Mouse (Mus musculus) liver, adult 2 months (tissue): ENCODE measurements around the gene Il5. TPM values are rescaled to one million over a fixed set of nuclear protein-coding genes. Genes with fewer than 3 reads are reported as not detected.
"Not testable (repeated sequence)": the region's sequence is repeated elsewhere in the genome, so short reads cannot be mapped to it uniquely, and the experiment has no call there.

Experiments used
- DNase-seq: peaks from one replicate; pipeline ENCODE4 v3.0.0-alpha.2; 2011; ENCODE audit warnings: low read depth, low spot score; ENCODE audit errors: extremely low read depth
- H3K27ac ChIP-seq: fragments of 200-500 bp; replicated peaks from 2 replicates; pipeline ENCODE4 v1.5.1; 2012; ENCODE audit warnings: low read depth, mild to moderate bottlenecking, control low read depth, inconsistent platforms, low read length; ENCODE audit not compliant: insufficient read depth
- H3K27me3 ChIP-seq: fragments of 200-500 bp; 2 replicates; pipeline ENCODE4 v1.6.1; 2012; ENCODE audit warnings: mild to moderate bottlenecking, moderate library complexity, low read length, inconsistent platforms; ENCODE audit not compliant: control insufficient read depth, insufficient read depth
- H3K36me3 ChIP-seq: fragments of 200-500 bp; 2 replicates; pipeline ENCODE4 v1.6.1; 2012; ENCODE audit warnings: low read length, inconsistent platforms; ENCODE audit not compliant: control insufficient read depth, insufficient read depth
- H3K4me1 ChIP-seq: fragments of 200-500 bp; 2 replicates; pipeline ENCODE4 v1.6.1; 2011; ENCODE audit warnings: low read length; ENCODE audit not compliant: control insufficient read depth, insufficient read depth
- H3K4me3 ChIP-seq: fragments of 200-500 bp; 2 replicates; pipeline ENCODE4 v1.5.1; 2011; ENCODE audit warnings: low read depth, mild to moderate bottlenecking, control low read depth, low read length, moderate library complexity; ENCODE audit not compliant: insufficient read depth
- H3K79me2 ChIP-seq: fragments of 200-500 bp; 2 replicates; pipeline ENCODE4 v1.6.1; 2012; ENCODE audit warnings: inconsistent platforms, mild to moderate bottlenecking, low read length, moderate library complexity; ENCODE audit not compliant: control insufficient read depth, insufficient read depth
- H3K9ac ChIP-seq: fragments of 200-500 bp; 2 replicates; pipeline ENCODE4 v1.6.1; 2012; ENCODE audit warnings: low read depth, mild to moderate bottlenecking, control low read depth, inconsistent platforms, low read length
- CTCF ChIP-seq: fragments of 200-500 bp; IDR thresholded peaks from 2 replicates; pipeline ENCODE4 v1.5.1; 2011; ENCODE audit warnings: low read depth, low read length, control low read depth
- POLR2A ChIP-seq: fragments of 200-500 bp; IDR thresholded peaks from 2 replicates; pipeline ENCODE4 v1.6.1; 2011; ENCODE audit warnings: low read length, control low read depth; ENCODE audit not compliant: insufficient read depth; ENCODE audit errors: extremely low read depth
- WGBS: fragments of 180-500 bp; shearing (Covaris S2); methylation state at CpG from one replicate; pipeline ENCODE4 v1.1.7; 2018; 5-methylcytosine and 5-hydroxymethylcytosine counted together
- polyA plus RNA-seq: library from polyadenylated mRNA; depleted of rRNA; stranded (reverse); fragments of >200 nt; gene quantifications from 2 replicates; pipeline ENCODE4 v1.2.3, GENCODE M21; 2012
- total RNA-seq: library from RNA; depleted of rRNA; stranded (reverse); fragments of >200 nt; gene quantifications from 2 replicates; pipeline ENCODE4 v1.2.3, GENCODE M21; 2014

The Il5 gene
- total and polyA plus RNA-seq, 2 experiments, result 0.09 TPM; not detected in 1

GRCm38 (mm10) chr11:53758033-53758432, 37.4 kb downstream of the Il5 start:
- H3K36me3 ChIP-seq, H3K4me3 ChIP-seq, H3K27me3 ChIP-seq, H3K79me2 ChIP-seq, H3K9ac ChIP-seq: not testable (repeated sequence)
- H3K4me1 ChIP-seq, result peaks cover 15% of the 10 kb centered on the region
- peak; percentile 73 for TF ChIP-seq CTCF
- H3K27ac ChIP-seq, result peak overlapping the region; percentile 0; the same call in 1 of the 2 replicates
- DNase-seq, result peak; percentile 58
- 24% methylated on average over 9 of the region's 9 CpGs for WGBS

- TF ChIP-seq CTCF (peak; percentile 55), POLR2A (no peak)
- Histone ChIP-seq H3K27ac (no peak overlapping the region), H3K4me3 (no peak overlapping the region), H3K36me3 (no peaks in the 10 kb centered on the region), H3K79me2 (no peaks in the 10 kb centered on the region), H3K27me3 (no peaks in the 10 kb centered on the region), H3K4me1 (peaks cover 15% of the 10 kb centered on the region), H3K9ac (no peak overlapping the region)
- 68% methylated on average over 6 of the region's 6 CpGs for WGBS
- DNase-seq, result no peak
These were observed 38.3 kb downstream of the Il5 start for GRCm38 (mm10) chr11:53758791-53759351.

GRCm38 (mm10) chr11:53759545-53760406, 39.2 kb downstream of the Il5 start:
- H3K27ac ChIP-seq, result no peak overlapping the region
- no peak overlapping the region for H3K9ac ChIP-seq

DNA sequence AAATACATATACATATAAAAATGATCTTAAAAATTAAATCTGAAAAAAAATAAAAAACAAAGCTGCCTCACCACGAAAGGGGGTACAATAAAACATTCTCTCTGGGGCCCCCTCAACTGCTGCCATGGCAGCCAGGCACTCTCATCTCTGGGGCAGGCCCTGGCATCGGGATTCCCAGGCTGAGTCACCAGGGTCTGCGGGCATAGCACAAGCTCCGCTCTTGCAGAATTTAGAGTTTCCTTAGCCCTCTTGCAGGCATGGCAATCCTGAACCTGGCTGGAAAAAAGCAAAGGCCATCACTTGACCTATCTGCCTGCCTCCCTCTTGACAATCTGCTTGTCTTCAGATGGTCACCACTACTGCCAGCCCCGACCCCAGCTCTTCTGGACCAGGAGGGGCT, 40.7 kb downstream of the Il5 start:
- 78% methylated on average over 5 of the region's 5 CpGs for WGBS
- Histone ChIP-seq H3K9ac (no peak overlapping the region), H3K4me3 (no peak overlapping the region), H3K4me1 (peaks cover 23% of the 10 kb centered on the region), H3K36me3 (no peaks in the 10 kb centered on the region), H3K27me3 (no peaks in the 10 kb centered on the region), H3K79me2 (no peaks in the 10 kb centered on the region), H3K27ac (peak overlapping the region; percentile 95)
- TF ChIP-seq CTCF, result no peak
- no peak for TF ChIP-seq POLR2A
- DNase-seq, result no peak

More at GRCm38 (mm10) chr11:53759545-53760406, 39.2 kb downstream of the Il5 start:
- Histone ChIP-seq H3K79me2 (no peaks in the 10 kb centered on the region), H3K36me3 (no peaks in the 10 kb centered on the region), H3K4me3 (no peak overlapping the region), H3K27me3 (no peaks in the 10 kb centered on the region), H3K4me1 (peaks cover 22% of the 10 kb centered on the region)
- TF ChIP-seq POLR2A (no peak), CTCF (no peak)
- WGBS, result 83% methylated on average over 22 of the region's 22 CpGs
- DNase-seq, result no peak

DNA sequence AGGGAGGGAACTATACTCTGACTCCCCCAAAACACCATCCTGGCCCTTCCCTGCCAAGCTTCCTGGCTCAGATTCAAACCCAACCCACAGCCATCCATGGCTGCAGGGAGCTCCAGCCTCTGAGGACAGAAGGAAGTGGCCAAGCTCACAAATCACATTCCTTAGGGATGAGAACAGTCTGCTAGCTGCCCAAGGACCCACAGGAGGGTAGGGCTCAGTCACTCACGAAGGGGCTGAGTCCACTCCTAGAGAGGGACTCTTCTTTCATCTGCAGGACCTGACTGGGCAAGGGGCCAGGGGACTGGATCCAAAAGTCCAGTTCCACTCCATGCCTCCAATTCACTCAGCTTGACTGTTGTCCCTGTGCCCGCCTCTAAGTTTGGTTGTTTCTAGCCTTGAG, 41.2 kb downstream of the Il5 start:
- H3K36me3 ChIP-seq, result no peaks in the 10 kb centered on the region
- DNase-seq, result peak; percentile 76
- WGBS, result 7% methylated on average over 2 of the region's 2 CpGs
- H3K4me3 ChIP-seq, result no peak overlapping the region
- H3K79me2 ChIP-seq, result no peaks in the 10 kb centered on the region
- TF ChIP-seq CTCF (no peak), POLR2A (no peak)
- H3K27me3 ChIP-seq, result no peaks in the 10 kb centered on the region
- peak overlapping the region; percentile 95 for H3K27ac ChIP-seq
- peaks cover 23% of the 10 kb centered on the region for H3K4me1 ChIP-seq
- H3K9ac ChIP-seq, result no peak overlapping the region

GRCm38 (mm10) chr11:53762426-53762825, 41.8 kb downstream of the Il5 start:
- no peaks in the 10 kb centered on the region for H3K36me3 ChIP-seq
- no peak for DNase-seq
- H3K27ac ChIP-seq, result peak overlapping the region; percentile 95
- no peak overlapping the region for H3K4me3 ChIP-seq
- 0 out of 2 replicates have a peak overlapping the region, but pooled peaks have one; percentile 21 for H3K9ac ChIP-seq
- no peaks in the 10 kb centered on the region for H3K27me3 ChIP-seq
- H3K79me2 ChIP-seq, result no peaks in the 10 kb centered on the region
- 8% methylated on average over 2 of the region's 2 CpGs for WGBS
- H3K4me1 ChIP-seq, result peaks cover 23% of the 10 kb centered on the region
- TF ChIP-seq CTCF, result no peak
- no peak for TF ChIP-seq POLR2A
